Mouse (Mus musculus) heart, adult 18-20 months (tissue): ENCODE results near the gene Otop1. TPM values are rescaled to one million over a fixed set of nuclear protein-coding genes. Genes with fewer than 3 reads are reported as not detected.

Experiments
- DNase-seq, 2 experiments: peaks; one replicate each; pipeline ENCODE4 v3.0.0; 2021 to 2022; ENCODE audit warnings: mixed read lengths in 1 of 2
- total RNA-seq, 2 experiments: library from RNA; stranded (reverse); gene quantifications; 2 replicates each; pipeline ENCODE4 v1.2.3; 2021

Otop1 gene
- total RNA-seq, 2 experiments from 2014 or later, result 0.32 to 5.2 TPM

GRCm38 (mm10) chr5:38301761-38302411 is 26.1 kb downstream of the Otop1 start:
- DNase-seq, result no peak

- no peak for DNase-seq
Measured at GRCm38 (mm10) chr5:38302651-38303050, 26.9 kb downstream of the Otop1 start.

- DNase-seq, result no peak
Measured at GRCm38 (mm10) chr5:38305241-38305640, 29.5 kb downstream of the Otop1 start.

- peak; percentile 86 to 95 for DNase-seq
Measured at GRCm38 (mm10) chr5:38307255-38308101, 31.7 kb downstream of the Otop1 start.

DNA sequence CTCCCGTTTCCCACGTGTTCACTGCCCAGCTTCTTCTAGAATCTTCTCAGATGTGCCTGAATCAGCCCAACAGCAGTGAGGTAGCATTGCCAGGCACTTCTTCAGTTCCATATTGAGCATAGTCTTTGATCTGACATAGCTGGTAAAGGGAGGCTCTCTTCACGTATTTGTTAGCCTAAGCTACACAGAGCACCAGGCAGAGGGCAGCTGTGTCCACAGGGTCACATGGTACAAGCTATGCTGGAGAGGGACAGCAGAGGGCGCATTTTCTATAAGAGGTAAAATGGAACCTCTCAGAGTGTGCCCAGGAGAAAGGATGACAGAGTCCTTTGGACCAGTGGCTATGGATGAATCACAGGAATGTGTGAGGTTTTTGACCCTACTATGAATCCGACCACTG is 33.1 kb downstream of the Otop1 start:
- DNase-seq, result peak; percentile 42 to 63

DNA sequence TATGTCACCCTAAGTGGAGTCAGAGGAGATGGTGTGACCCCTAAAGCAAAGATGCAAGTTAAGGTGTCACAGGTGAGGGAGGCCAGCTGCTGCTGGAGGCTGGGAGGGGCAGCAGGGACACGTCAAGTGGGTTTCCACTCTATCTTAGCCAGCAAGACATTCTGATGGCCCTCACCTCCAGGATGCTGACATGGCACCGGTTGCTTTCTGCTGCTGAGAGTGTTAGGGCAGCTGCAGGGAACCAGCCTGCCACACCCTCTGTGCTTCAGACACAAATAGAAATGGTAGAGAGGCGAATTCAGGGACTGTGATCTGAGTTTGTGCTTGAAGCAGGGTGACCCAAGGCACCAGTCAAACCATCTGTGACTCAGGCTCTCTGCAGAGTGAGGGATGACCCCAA is 34.0 kb downstream of the Otop1 start:
- DNase-seq, result no peak

DNA sequence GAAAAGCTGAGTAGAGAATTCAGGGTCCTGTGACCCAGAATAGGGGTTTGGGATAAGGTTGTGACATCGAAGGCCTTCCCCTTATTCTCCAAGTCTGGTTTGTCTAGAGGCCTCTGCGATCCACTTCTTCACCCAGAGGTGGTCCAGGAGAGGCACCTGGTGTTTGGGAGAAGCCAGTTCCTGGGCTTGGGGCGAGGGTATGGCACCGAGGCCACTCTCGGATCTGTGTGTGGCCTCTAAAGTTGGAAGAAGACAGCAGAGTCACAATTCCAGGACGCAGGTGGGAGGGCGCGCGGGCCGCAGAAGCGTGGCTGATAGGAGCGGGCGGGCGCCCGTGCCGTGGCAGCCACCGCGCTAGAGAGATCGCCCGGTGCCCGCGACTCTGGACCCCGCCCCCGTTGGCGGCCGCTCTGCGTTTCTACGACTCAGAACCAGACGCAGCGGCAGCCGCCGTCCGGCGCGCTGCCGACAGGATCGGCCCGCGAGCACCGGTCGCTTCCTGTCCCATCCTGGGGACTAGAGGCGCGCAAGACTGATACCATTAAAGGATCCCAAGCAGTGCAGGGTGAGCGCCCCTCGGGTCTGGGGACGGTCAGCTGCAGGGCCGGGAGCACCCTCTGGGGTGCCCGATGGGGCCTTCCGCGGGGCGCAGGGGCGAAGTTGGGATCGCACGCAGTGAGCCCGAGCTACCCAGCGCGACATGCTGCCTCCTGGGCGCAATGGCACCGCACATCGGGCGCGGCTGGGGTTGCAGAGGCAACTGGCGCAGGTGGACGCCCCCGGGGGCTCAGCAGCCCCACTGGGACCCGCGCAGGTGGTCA is 43.4 kb downstream of the Otop1 start, which contains the start of gene Drd5:
TSS of gene Drd5 (plus strand) at position 402 of the 821 bp plus-strand sequence.
- DNase-seq, result no peak

- no peak for DNase-seq
Measured at GRCm38 (mm10) chr5:38333381-38333780, 57.6 kb downstream of the Otop1 start.

DNA sequence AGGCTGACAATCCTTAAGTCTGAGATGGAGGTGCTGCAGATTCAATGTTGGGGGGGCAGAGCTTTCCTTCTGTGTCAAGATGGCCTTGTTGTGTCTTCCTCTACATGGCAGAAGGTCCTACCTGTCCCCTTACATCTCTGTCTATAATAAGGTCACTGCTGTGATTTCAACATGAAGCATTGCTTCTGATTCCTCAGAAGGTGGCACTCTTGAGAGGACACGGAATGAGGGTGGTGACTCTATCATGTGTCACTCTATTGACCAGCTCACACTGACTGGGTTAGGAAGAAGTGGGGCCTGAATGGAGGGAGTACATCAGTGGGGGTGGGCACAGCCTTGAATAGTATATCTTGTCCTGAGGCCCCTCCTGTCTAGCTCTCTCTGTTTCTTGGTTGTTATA is 58.8 kb downstream of the Otop1 start:
- DNase-seq, result no peak

DNA sequence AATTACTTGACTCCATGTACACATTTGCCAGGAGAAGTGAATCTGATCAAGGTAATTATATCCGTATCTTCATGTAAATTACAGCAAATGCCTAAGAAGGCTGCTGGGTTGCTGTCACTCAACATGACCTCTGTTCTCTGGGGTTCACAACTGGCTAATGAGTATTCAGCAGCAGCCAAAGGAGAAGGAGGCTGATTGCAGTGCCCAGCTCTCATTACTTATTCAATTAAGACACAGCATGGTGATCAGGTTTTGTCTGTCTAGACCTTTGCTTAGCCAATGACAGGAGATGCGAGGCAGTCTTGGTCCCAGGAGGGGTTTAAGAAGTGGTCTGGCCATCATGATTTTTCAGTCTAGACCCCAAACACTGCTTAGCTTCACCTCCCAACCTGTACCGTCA is 67.3 kb downstream of the Otop1 start:
- no peak for DNase-seq

DNA sequence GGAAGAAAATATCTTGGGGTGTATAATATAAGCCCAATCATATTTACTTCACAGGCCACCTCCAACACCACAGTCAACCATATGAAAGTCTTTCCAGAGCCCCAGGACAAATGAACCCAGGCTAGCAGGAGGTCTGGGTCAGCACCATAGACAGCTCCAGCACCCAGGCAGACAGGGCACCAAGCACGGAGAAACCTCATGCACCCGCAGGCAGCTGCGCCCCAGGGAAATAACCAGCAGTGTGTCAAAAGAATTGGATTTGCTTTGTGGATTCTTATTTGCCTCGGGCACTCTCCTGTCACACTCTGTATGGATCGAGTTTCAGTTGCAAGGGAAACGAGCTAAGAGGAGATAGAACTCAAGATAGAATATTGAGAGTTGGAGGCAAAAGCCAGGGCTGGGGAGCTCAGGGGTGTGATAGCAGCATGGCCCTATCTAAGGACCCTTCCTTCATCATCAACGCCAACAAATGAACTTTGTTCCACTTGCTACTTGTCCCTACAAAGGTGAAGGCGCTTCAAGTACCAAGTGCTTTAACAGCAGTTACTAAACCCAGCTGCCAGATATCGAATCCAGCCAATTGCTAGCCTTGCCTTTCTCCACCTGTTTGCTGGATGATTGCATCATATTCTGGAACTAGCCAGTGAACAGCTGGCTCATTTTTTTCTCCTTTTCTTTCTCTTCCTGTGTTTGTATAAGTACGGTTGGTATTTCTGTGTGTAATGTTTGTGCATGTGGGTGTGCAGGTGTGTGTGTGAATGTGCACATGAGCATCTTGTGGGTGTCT is 71.1 kb downstream of the Otop1 start:
- DNase-seq, result peak in 1 of 2 experiments; percentile 15

- DNase-seq, result no peak
Measured at GRCm38 (mm10) chr5:38350351-38350929, 74.7 kb downstream of the Otop1 start.

Other genes with a start within 250 kb of the Otop1 start
- 10 to 100 TPM; 17.8 to 18.0 TPM for gene Stx18, start 237.2 kb upstream of the Otop1 start, total RNA-seq
- gene Nsg1, start 116.1 kb upstream of the Otop1 start, total RNA-seq, result 1 to 10 TPM; 5.7 to 8.3 TPM
- gene Zbtb49, start 55.5 kb upstream of the Otop1 start, total RNA-seq, result 1 to 10 TPM; 3.5 to 4.0 TPM
- gene Lyar, start 55.5 kb upstream of the Otop1 start, total RNA-seq, result 10 to 100 TPM; 15.5 to 17.4 TPM
- gene Tmem128, start 15.8 kb upstream of the Otop1 start, total RNA-seq, result 10 to 100 TPM; 12.9 to 13.4 TPM
- not detected for gene Drd5, start 43.4 kb downstream of the Otop1 start, total RNA-seq
- gene Slc2a9, start 227.2 kb downstream of the Otop1 start, total RNA-seq, result 1 to 10 TPM; 1.6 to 2.0 TPM